Mouse (Mus musculus): ENCODE results near the gene Egln2.

Egln2 gene

DNA sequence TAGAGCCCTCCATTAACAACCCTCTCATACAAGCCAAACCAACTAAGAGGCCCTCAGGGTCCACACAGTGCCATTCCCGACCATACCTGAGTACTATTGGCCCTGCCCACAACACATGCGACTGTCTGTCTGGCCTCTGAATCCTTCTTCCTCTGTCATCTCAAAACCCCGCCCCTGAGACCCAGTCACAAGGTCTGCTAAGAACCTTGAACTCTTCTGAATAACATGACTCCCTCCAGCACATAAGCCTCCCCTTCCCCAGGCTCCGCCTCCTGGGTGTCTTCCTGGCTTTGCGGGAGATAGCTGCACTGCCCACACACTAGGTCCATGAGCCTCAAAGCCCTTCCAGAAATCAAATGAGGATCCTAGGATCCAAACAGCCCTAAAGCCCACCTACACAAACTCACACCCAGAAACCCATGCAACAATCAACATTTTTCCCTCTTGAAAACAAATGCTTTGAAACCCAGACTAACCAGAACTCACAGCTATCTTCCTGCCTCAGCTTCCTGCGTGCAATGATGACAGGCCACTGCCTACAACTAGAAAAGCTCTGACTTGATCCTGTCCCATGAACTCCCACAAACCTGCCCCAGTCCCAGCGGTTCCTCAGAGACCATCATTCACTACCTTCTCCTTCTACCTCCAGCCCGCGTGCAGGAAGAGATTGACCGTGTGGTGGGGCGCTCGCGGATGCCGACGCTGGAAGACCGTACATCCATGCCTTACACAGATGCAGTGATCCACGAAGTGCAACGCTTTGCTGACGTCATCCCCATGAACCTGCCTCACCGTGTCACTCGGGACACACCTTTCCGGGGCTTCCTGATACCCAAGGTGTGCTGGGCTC lies 35.9 kb downstream of the Egln2 start:
- no peak for DNase-seq

- no peak for DNase-seq
Observed at GRCm38 (mm10) chr7:27129811-27130210, 36.8 kb downstream of the Egln2 start.

DNA sequence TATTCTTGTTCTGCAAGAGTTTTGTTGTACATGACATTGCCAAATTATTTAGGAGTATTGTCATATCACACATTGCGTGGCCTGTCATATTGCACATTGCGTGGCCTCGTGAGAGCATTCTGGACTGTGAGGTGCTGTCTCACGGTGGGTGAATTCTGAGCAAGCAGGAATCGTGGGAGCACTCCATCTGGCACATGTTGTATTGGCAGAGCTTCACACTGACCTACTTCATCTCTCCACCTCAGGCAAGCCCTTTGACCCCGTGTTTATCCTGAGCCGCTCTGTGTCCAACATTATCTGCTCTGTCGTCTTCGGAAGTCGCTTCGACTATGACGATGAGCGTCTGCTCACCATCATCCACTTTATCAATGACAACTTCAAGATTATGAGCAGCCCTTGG lies 37.7 kb downstream of the Egln2 start:
- no peak for DNase-seq

GRCm38 (mm10) chr7:27128162-27128561 lies 38.4 kb downstream of the Egln2 start:
- no peak for DNase-seq

DNA sequence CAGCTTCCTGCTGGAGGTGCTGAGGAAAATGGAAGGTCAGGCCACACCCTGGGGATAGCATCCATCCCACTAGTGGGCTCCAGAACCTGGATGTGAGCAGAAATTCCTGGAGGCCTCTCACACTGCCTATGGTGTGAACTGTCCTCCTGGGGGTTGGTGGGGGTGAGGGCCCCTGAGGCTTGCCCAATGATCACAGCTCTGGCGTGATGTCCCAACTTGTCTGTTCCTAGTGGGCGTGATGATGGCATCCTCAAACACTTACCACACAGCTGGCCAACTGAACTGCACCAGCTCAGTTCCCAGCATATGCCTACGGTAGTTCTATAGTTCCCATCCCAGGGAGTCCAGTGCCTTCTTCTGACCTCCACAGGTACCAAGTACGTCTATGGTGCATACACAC lies 41.6 kb downstream of the Egln2 start:
- no peak for DNase-seq

- no peak for DNase-seq
Observed at GRCm38 (mm10) chr7:27124305-27124832, 42.2 kb downstream of the Egln2 start.

GRCm38 (mm10) chr7:27119676-27120075 lies 46.9 kb downstream of the Egln2 start, which contains the start of gene Cyp2f2:
Gene Cyp2f2, plus strand, starts transcription at chr7:27119909.
- no peak for DNase-seq

GRCm38 (mm10) chr7:27118033-27118511 lies 48.5 kb downstream of the Egln2 start:
- no peak for DNase-seq

DNA sequence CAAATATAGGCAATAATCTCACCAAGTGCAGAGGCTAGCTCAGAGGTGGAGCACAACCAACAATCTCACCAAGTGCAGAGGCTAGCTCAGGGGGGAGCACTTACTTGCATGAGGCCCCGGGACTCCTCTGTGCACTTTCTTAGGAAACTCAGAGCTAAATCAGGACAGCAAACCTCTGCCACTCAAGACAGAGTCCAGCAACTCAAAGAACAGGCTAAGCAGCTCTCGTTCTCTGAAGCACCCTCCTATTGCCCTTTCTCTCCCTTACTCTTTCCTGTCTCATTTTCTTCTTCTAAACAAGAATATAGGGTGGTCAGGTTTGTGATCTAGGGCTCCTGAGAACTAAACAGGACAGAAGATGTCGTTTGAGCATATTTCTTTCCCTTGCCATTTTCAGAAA lies 54.6 kb downstream of the Egln2 start:
- DNase-seq = no peak

GRCm38 (mm10) chr7:27111038-27111437 lies 55.6 kb downstream of the Egln2 start:
- DNase-seq = no peak

DNA sequence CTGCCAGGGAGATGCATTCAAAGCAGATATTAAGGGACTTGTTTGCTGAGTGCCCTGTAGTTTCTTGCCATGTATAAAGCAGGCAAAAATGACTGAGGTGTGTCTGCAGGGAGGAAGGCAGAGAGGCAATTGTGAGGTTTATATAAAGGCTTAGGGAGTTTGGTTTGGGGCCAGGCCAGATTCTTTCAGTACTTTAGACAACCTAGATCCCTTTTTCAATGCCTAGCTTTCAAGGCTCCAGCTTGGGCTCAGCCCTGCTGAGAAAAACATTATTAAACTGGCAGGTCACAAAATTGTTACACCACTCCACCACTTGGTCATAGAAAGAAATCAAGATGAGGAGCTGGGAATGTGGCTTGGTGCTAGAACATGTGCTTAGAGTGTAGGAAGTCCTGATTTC lies 56.3 kb downstream of the Egln2 start:
- DNase-seq = no peak
